Mouse (Mus musculus) heart, adult 2 months (tissue): ENCODE data around the gene Eif3c.

ENCODE experiments used
- CTCF ChIP-seq: fragments of 200-600 bp; IDR thresholded peaks from 2 replicates; pipeline ENCODE4 v1.8.1; 2022; ENCODE audit warnings: antibody characterized with exemption, mild to moderate bottlenecking, moderate library complexity
- EP300 ChIP-seq: fragments of 200-500 bp; IDR thresholded peaks from 2 replicates; pipeline ENCODE4 v1.6.1; 2011; ENCODE audit warnings: low read depth, low read length, control low read depth; ENCODE audit not compliant: insufficient read depth
- POLR2A ChIP-seq: fragments of 200-500 bp; IDR thresholded peaks from 2 replicates; pipeline ENCODE4 v1.6.1; 2011; ENCODE audit warnings: mild to moderate bottlenecking, low read depth, low read length, control low read depth; ENCODE audit not compliant: insufficient read depth

- TF ChIP-seq CTCF (no peak), POLR2A (no peak), EP300 (no peak)
Observed at GRCm38 (mm10) chr7:126523316-126523715, 42.9 kb downstream of the Eif3c start.
